Mouse (Mus musculus) right cerebral cortex, postnatal 4 days (tissue): ENCODE results near the gene Hoxc8.

Experiments used
- DNase-seq: peaks from one replicate; pipeline ENCODE4 v3.0.0-alpha.2; 2022

The Hoxc8 gene

DNA sequence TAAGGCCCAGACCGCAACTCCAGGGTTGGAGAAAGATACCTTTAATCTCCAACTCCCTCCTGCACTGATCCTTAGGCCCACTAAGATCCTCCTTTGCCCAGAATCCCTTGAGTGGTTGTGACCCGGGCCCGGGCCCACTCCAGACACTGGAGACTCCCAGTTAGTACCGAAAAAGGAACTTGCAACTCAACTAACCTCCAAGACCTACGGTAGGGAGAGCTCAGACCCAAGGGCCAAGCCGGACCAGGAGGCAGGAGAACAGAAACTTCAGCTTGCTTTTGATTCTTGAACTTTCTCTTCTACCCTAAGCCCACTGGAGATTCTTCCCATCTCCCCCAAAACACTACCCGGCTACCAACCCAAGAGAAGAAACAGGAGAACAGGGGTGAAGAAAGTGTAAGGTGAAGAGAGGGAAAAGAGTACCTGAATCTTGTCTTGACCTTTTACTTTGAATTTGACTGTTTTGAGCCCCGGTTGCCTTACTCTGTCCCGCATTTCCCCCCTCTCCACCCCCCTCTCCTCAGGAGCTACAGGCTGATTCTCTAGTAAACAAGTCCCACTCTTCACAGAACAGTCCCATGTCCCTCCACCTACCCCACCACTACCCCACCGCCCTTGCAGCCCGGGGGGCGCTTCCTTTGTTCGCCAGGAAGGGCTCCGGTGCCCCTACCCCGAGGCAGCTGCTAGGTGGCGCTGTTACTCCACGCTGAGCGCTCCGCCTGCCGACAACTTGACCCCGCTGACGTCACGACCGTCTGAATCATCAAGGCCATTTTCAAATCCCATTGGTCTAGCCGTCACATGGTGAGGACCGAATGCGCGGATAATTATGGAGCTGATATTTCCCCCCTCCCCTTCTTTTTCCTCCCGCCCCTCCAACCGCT is 24.3 kb upstream of the Hoxc8 start:
- peak; percentile 69 for DNase-seq

- no peak for DNase-seq
These were observed 23.6 kb upstream of the Hoxc8 start, which contains the start of gene Hoxc10 for GRCm38 (mm10) chr15:102966776-102967311. TSS of gene Hoxc10 (plus strand) at chr15:102966796.

GRCm38 (mm10) chr15:102967312-102967510 is 23.2 kb upstream of the Hoxc8 start, which contains the start of gene Hoxc5:
TSS of gene Hoxc5 (plus strand) at chr15:102967443.
- DNase-seq, result no peak

GRCm38 (mm10) chr15:102967511-102968397 is 22.7 kb upstream of the Hoxc8 start:
- DNase-seq, result no peak

- no peak for DNase-seq
These were observed 21.1 kb upstream of the Hoxc8 start for GRCm38 (mm10) chr15:102969296-102969695.

GRCm38 (mm10) chr15:102970740-102971139 is 19.7 kb upstream of the Hoxc8 start:
- no peak for DNase-seq

DNA sequence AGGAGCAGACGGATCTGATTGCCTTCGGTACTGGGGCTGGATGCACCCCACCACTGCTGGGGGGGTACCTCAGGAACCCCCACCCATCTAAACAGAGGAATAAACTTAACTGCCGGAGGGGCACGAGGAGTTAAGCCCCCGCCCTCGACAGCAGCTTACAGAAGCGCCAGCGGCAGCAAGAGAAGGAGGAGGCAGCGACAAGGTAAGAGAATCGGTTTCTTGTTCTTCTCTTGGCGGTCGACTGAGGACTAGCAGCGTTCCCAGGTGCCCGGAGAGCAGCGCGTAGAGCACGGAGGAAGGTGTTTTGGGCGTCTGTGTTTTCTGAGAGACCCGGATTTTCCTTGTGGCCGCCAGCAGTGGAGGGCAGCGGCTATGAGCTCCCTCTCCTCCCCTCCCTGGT is 18.2 kb upstream of the Hoxc8 start:
- no peak for DNase-seq

GRCm38 (mm10) chr15:102972753-102973152 is 17.7 kb upstream of the Hoxc8 start:
- DNase-seq, result no peak

DNA sequence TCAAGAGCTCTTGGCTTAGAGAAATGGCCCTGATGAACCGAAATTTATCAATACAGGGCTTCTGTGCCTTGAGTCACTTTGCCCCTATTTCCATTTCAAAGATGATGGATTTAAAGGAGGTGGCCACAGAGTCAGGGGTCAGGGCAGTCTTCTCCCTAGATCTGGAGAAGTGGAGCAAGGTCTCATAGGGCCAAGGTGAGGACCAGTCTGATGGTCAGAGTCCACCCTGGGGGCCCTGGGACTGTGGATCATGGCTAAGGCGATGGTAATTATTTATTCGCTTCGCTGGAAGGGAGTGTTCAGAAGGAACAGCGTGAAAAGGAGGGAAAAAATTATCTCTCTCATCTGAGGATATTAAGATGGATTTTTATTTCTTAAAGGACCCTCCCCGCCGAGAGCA is 15.4 kb upstream of the Hoxc8 start:
- DNase-seq, result no peak

DNA sequence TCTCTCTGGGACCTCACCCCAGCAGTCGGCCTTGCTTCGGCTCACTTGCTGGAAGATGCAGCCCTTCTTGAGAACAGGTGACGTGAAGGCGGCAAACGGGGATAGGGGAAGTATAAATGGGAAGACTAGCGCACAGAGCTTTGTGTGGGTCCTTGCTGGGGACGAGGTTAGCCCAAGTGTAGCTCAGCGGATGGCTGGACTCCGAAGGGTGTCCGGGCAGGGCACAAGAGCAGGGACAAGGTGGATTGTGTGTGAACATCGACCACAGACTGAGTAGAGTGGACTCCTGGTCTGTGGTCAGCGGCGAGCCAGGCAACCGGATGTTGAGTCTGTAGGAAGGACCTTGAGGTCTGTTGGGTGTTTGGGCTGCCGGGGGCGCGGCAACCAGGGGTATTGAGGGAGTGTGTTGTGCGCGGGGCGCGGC is 14.7 kb upstream of the Hoxc8 start:
- DNase-seq, result no peak

- DNase-seq, result no peak
These were observed 14.2 kb upstream of the Hoxc8 start, which contains the start of gene Hoxc9 for GRCm38 (mm10) chr15:102976171-102976570. TSS of gene Hoxc9 (plus strand) at chr15:102976439.

DNA sequence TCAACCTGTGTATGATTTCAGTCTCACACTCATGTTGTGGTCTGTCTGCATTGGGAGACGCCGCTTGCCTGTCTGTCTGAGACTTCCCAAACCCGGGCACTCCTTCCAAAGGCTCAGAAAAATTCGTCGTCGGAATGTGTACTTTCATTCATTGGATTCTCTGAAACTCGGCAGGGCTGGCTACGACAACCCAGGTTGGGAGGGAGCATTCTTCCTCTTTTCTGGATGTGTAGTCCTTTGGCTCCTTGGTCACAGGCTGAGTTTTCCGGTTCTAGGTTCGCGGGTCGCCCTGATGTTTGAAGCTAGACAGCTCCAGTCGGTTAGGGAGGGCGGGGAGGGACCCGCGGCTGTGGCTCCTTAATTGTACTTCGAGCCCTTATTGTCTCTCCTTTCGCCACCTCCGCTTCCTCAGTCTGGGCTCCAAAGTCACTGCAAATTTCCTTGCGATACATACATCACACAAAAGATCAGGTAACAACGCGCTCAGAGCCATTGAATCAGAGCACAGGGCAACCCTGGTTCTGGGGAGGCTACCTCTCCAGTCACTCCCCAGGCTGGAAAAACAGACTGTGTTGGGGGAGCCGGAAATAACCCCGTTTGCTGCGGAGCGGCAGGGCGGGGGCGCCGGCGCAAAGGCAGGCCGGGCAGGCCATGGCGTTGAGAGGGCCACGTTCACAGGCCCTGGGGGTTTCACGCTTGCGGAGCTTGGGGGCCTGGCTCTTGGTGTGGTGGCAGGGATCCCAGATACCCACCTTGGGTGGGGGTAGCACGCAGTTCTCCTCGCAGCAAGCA is 13.6 kb upstream of the Hoxc8 start:
- DNase-seq, result no peak

- no peak for DNase-seq
These were observed 12.9 kb upstream of the Hoxc8 start for GRCm38 (mm10) chr15:102977423-102977974.

DNA sequence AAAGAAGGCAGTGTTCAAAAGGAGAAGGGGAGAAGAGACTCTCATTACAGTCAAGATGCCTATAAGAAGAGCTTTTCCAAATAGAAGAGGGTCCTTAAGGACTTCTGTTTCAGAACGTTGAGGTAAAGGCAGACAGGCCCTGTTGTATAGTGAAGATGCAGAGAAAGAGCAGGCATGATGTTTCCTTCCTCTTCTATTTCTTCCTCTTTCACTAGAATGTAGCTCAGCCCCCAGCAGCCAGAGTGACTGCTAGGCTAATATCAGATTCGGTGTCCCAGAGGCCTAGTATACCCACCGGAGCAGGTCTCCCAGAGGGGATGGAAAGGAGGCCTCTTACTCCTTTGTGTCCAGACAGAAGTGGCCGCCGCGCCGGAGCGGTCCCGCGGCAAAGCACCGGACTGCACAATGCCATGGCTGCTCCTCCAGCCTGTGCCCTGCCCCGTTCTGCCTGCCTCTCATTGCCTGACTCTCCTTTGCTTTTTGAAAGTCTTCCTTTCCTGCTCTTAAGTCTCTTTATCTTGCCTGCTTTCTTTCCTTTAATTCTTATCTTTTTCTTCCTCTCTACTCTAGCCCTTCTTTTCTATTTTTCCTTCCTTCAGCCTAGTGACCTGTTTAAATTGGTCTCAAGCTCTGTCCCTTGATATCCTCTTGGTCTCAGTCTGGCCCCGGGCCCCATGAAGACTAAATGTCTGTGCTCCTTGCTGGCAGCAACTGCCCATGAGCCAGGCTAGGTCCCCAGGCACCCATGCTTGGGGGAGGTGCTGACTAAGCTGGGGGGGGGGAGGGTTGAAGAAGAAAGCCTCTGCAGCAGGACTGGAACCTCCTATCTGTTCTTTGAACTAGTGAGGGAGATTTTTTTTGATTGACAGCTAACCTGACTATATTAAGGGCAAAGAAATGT is 11.5 kb upstream of the Hoxc8 start:
- DNase-seq, result no peak

DNA sequence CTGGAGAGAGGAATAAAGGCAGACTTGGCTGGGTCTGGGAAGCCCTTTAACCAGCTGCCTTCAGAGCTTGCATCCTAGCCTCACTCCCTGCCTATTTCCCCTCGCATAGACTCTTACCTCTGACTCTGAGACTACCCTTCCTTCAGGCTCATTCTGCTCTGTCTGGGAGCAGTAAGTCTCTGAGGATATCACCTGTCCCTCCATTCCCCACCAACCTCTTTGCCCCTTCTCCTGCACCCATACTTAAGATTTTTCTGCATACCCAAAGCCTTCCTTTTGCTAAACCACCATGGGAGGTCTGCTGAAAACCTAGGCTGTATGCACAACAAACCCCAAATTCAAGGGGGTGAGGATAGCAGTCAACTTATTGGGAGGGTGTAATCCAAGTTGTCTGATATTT is 10.5 kb upstream of the Hoxc8 start:
- no peak for DNase-seq

DNA sequence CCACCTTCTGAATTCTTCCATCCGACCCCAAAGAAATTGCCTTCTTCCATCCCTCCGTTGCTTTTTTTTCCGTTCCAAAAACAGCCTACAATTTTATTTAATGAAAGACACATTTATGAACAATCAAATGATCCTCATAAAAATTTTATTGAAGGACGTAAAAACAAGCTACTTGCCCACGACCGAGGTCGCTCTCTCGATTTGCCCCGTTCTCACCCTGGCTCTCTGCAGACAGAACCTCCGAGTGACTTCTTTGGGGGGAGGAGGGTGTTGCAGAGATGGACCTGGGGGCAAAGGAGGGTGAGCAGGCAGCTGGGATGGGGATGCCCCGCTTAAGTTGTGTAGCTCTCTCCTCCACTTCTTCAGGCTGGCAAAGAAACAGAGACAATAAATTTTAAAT is 10.1 kb upstream of the Hoxc8 start:
- DNase-seq, result no peak

GRCm38 (mm10) chr15:102980912-102981311 is 9.5 kb upstream of the Hoxc8 start:
- no peak for DNase-seq

DNA sequence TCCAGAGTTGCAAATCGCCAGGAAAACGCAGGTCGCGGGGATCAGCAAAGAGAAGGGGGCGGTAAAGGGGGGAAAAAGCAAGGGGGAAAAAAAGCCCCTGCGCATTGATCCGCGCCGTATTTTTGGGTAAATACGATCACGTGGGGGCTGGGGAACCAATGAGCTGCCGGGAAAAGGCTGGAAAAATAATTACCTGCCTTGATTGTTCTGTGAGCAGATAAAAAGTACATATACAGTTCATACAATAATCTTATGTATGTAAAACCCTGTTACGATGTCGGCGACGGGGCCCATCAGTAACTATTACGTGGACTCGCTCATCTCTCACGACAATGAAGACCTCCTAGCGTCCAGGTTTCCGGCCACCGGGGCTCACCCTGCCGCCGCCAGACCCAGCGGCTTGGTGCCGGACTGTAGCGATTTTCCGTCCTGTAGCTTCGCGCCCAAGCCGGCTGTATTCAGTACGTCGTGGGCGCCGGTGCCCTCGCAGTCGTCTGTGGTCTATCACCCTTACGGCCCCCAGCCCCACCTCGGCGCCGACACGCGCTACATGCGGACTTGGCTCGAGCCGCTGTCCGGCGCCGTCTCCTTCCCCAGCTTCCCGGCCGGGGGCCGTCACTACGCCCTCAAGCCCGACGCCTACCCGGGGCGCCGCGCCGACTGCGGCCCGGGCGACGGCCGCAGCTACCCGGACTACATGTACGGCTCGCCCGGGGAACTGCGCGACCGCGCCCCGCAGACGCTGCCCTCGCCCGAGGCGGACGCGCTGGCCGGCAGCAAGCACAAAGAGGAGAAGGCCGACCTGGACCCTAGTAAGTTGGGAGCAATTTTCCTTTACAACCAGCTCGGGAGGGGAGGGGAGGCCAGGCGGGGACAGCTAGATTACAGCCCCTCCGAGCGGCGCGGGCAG is 8.8 kb upstream of the Hoxc8 start:
- DNase-seq, result no peak

- no peak for DNase-seq
These were observed 6.7 kb upstream of the Hoxc8 start for GRCm38 (mm10) chr15:102983716-102984115.

DNA sequence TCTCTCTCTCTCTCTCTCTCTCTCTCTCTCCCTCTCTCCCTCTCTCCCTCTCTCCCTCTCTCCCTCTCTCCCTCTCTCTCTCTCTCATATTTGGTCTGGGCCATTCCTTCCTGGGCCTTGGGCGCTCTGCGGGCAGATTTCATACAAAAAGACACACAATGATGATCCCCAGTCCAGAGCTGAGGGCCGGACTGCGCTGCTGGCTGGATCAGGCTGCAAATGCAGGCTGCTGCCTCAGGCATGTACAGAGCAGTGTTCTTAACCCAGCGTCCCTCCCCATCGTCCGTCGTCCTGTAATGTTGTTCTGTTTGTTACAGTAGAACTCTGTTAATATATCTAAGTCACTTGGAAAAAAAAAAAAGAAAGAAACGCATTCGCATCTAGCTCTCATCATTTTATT is 5.9 kb upstream of the Hoxc8 start:
- DNase-seq, result no peak
